Mouse (Mus musculus): ENCODE data around the gene P3h4. TPM values are rescaled to one million over a fixed set of nuclear protein-coding genes. Genes with fewer than 3 reads are reported as not detected.

Gene P3h4
- polyA plus RNA-seq, 1 experiment from 2014 or later, result 54.3 TPM

GRCm38 (mm10) chr11:100428612-100429199 lies 14.1 kb upstream of the P3h4 start:
- Histone ChIP-seq H3K36me3 (peaks cover 87% of the 10 kb centered on the region), H3K27ac (0 out of 2 replicates have a peak overlapping the region, but pooled peaks have one; percentile 23), H3K4me1 (replicated peaks) (no peaks in the 10 kb centered on the region), H3K9me3 (no peaks in the 10 kb centered on the region), H3K4me2 (no peak overlapping the region), H3K4me3 (replicated peaks) (no peak overlapping the region), H3K9ac (replicated peaks) (no peak overlapping the region), H3K27me3 (no peaks in the 10 kb centered on the region)
- WGBS, result 85% methylated on average over 9 of the region's 9 CpGs
- ATAC-seq (ENCODE audit: insufficient number of reproducible peaks, insufficient read depth, low FRiP score, low TSS enrichment, low read depth), result no peak

- Histone ChIP-seq H3K9me3 (no peaks in the 10 kb centered on the region), H3K4me1 (replicated peaks) (no peaks in the 10 kb centered on the region), H3K4me2 (no peak overlapping the region), H3K36me3 (peaks cover 89% of the 10 kb centered on the region), H3K9ac (replicated peaks) (no peak overlapping the region), H3K27me3 (no peaks in the 10 kb centered on the region), H3K27ac (no peak overlapping the region), H3K4me3 (replicated peaks) (no peak overlapping the region)
- 88% methylated on average over 3 of the region's 3 CpGs for WGBS
- ATAC-seq (ENCODE audit: insufficient number of reproducible peaks, insufficient read depth, low FRiP score, low TSS enrichment, low read depth), result no peak
These were observed 12.2 kb upstream of the P3h4 start for GRCm38 (mm10) chr11:100426820-100427219.

- Histone ChIP-seq H3K9me3 (no peaks in the 10 kb centered on the region), H3K27ac (no peak overlapping the region), H3K27me3 (no peaks in the 10 kb centered on the region), H3K4me1 (replicated peaks) (no peaks in the 10 kb centered on the region), H3K36me3 (peaks cover 89% of the 10 kb centered on the region), H3K4me3 (replicated peaks) (no peak overlapping the region), H3K4me2 (no peak overlapping the region), H3K9ac (replicated peaks) (no peak overlapping the region)
- 31% methylated on average over 7 of the region's 7 CpGs for whole genome bisulfite sequencing
- ATAC-seq (ENCODE audit: insufficient number of reproducible peaks, insufficient read depth, low FRiP score, low TSS enrichment, low read depth), result no peak
These were observed 11.2 kb upstream of the P3h4 start for GRCm38 (mm10) chr11:100425851-100426250.

- 86% methylated on average over 7 of the region's 7 CpGs for WGBS
- Histone ChIP-seq H3K4me1 (replicated peaks) (no peaks in the 10 kb centered on the region), H3K9me3 (no peaks in the 10 kb centered on the region), H3K36me3 (peaks cover 86% of the 10 kb centered on the region), H3K9ac (replicated peaks) (no peak overlapping the region), H3K27ac (no peak overlapping the region), H3K4me3 (replicated peaks) (no peak overlapping the region), H3K27me3 (no peaks in the 10 kb centered on the region), H3K4me2 (no peak overlapping the region)
- ATAC-seq (ENCODE audit: insufficient number of reproducible peaks, insufficient read depth, low FRiP score, low TSS enrichment, low read depth), result no peak
These were observed 9.2 kb upstream of the P3h4 start for GRCm38 (mm10) chr11:100423836-100424235.

- Histone ChIP-seq H3K4me1 (replicated peaks) (peaks cover 10% of the 10 kb centered on the region), H3K36me3 (peaks cover 72% of the 10 kb centered on the region), H3K4me2 (no peak overlapping the region), H3K4me3 (replicated peaks) (no peak overlapping the region), H3K9me3 (no peaks in the 10 kb centered on the region), H3K27me3 (no peaks in the 10 kb centered on the region), H3K9ac (replicated peaks) (no peak overlapping the region), H3K27ac (no peak overlapping the region)
- 85% methylated on average over 8 of the region's 8 CpGs for WGBS
- no peak for ATAC-seq (ENCODE audit: insufficient number of reproducible peaks, insufficient read depth, low FRiP score, low TSS enrichment, low read depth)
These were observed 6.9 kb upstream of the P3h4 start for GRCm38 (mm10) chr11:100421537-100421936.

GRCm38 (mm10) chr11:100414914-100415822 lies 532 bp upstream of the P3h4 start, which contains the start of gene Fkbp10:
TSS of gene Fkbp10 (plus strand) at chr11:100415697.
- under 1% methylated on average over 28 of the region's 31 CpGs for WGBS
- Histone ChIP-seq H3K9me3 (no peaks in the 10 kb centered on the region), H3K27me3 (no peaks in the 10 kb centered on the region), H3K4me1 (replicated peaks) (peaks cover 42% of the 10 kb centered on the region), H3K4me3 (replicated peaks) (peak within 1 kb of the TSS; percentile 77), H3K36me3 (peaks cover 28% of the 10 kb centered on the region), H3K9ac (replicated peaks) (peak within 1 kb of the TSS; percentile 87), H3K4me2 (peak within 1 kb of the TSS; percentile 86), H3K27ac (peak within 1 kb of the TSS; percentile 97)
- peak; percentile 61 for ATAC-seq (ENCODE audit: insufficient number of reproducible peaks, insufficient read depth, low FRiP score, low TSS enrichment, low read depth)

- Histone ChIP-seq H3K27ac (peak overlapping the region; percentile 97), H3K36me3 (peaks cover 34% of the 10 kb centered on the region), H3K4me2 (peak overlapping the region; percentile 86), H3K4me3 (replicated peaks) (peak overlapping the region; percentile 77), H3K9ac (replicated peaks) (peak overlapping the region; percentile 87), H3K27me3 (no peaks in the 10 kb centered on the region), H3K4me1 (replicated peaks) (peaks cover 44% of the 10 kb centered on the region), H3K9me3 (no peaks in the 10 kb centered on the region)
- 60% methylated on average over 10 of the region's 11 CpGs for WGBS
- no peak for ATAC-seq (ENCODE audit: insufficient number of reproducible peaks, insufficient read depth, low FRiP score, low TSS enrichment, low read depth)
These were observed 1.1 kb downstream of the P3h4 start for GRCm38 (mm10) chr11:100413541-100413940.

GRCm38 (mm10) chr11:100411736-100412135 lies 2.9 kb downstream of the P3h4 start:
- H3K27me3 ChIP-seq, result no peaks in the 10 kb centered on the region
- H3K27ac ChIP-seq, result no peak overlapping the region
- H3K9ac ChIP-seq (replicated peaks), result no peak overlapping the region
- ATAC-seq (ENCODE audit: insufficient number of reproducible peaks, insufficient read depth, low FRiP score, low TSS enrichment, low read depth), result no peak
- 76% methylated on average over 11 of the region's 11 CpGs for WGBS
- peaks cover 47% of the 10 kb centered on the region for H3K36me3 ChIP-seq
- peak overlapping the region; percentile 86 for H3K4me2 ChIP-seq
- H3K4me1 ChIP-seq (replicated peaks), result peaks cover 45% of the 10 kb centered on the region
- H3K9me3 ChIP-seq, result no peaks in the 10 kb centered on the region
- 0 out of 2 replicates have a peak overlapping the region, but pooled peaks have one; percentile 1 for H3K4me3 ChIP-seq (replicated peaks)

GRCm38 (mm10) chr11:100409686-100410085 lies 5.0 kb downstream of the P3h4 start:
- H3K9me3 ChIP-seq, result no peaks in the 10 kb centered on the region
- no peaks in the 10 kb centered on the region for H3K27me3 ChIP-seq
- H3K36me3 ChIP-seq, result peaks cover 48% of the 10 kb centered on the region
- H3K4me2 ChIP-seq, result no peak overlapping the region
- H3K27ac ChIP-seq, result no peak overlapping the region
- no peak overlapping the region for H3K4me3 ChIP-seq (replicated peaks)
- peaks cover 37% of the 10 kb centered on the region for H3K4me1 ChIP-seq (replicated peaks)
- 86% methylated on average over 3 of the region's 3 CpGs for WGBS
- no peak for ATAC-seq (ENCODE audit: insufficient number of reproducible peaks, insufficient read depth, low FRiP score, low TSS enrichment, low read depth)
- H3K9ac ChIP-seq (replicated peaks), result no peak overlapping the region

GRCm38 (mm10) chr11:100408835-100409462 lies 5.7 kb downstream of the P3h4 start:
- H3K27me3 ChIP-seq, result no peaks in the 10 kb centered on the region
- WGBS, result 92% methylated on average over 12 of the region's 12 CpGs
- no peak overlapping the region for H3K9ac ChIP-seq (replicated peaks)
- H3K4me3 ChIP-seq (replicated peaks), result no peak overlapping the region
- H3K36me3 ChIP-seq, result peaks cover 48% of the 10 kb centered on the region
- H3K4me2 ChIP-seq, result no peak overlapping the region
- H3K4me1 ChIP-seq (replicated peaks), result peaks cover 37% of the 10 kb centered on the region
- no peaks in the 10 kb centered on the region for H3K9me3 ChIP-seq
- H3K27ac ChIP-seq, result peak overlapping the region; percentile 29; the same call in 1 of the 2 replicates
- ATAC-seq (ENCODE audit: insufficient number of reproducible peaks, insufficient read depth, low FRiP score, low TSS enrichment, low read depth), result no peak
